Mouse (Mus musculus): ENCODE results near the gene Traf3. TPM values are rescaled to one million over a fixed set of nuclear protein-coding genes. Genes with fewer than 3 reads are reported as not detected.

Traf3 gene
- polyA plus RNA-seq, 1 experiment = 43.8 TPM

- no peak for TF ChIP-seq POLR2A (IDR thresholded peaks at IDR 0.05; ENCODE audit: borderline replicate concordance, extremely low read depth, insufficient read depth, insufficient read length, poor library complexity, severe bottlenecking)
- no peak for TF ChIP-seq CTCF (IDR thresholded peaks at IDR 0.05; ENCODE audit: borderline replicate concordance, extremely low read depth, insufficient read depth, insufficient read length)
- no peak for DNase-seq (ENCODE audit: low read depth)
Measured at GRCm38 (mm10) chr12:111270629-111271277, 104.6 kb downstream of the Traf3 start, which contains the start of gene Amn. TSS of gene Amn (plus strand) at chr12:111271095.

DNA sequence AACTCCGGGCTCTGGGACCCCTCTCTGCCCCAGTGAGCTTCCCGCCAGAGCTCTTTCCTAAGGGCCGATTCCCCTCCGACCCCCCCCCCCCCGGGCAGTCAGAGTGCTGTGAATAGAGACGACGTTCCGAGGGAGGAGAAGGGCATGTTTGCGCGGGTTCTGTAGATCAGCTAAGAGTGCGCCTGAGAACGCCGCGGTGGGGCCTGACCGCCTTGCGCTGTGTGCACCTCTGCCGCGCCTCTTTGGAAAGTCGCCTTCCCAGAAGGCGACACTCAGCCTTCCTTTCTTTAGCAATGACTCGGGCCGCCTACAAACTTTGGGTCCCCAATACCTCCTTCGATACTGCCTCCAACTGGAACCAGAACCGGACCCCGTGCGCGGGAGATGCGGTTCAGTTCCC, 105.2 kb downstream of the Traf3 start:
- no peak for TF ChIP-seq POLR2A (IDR thresholded peaks at IDR 0.05; ENCODE audit: borderline replicate concordance, extremely low read depth, insufficient read depth, insufficient read length, poor library complexity, severe bottlenecking)
- TF ChIP-seq CTCF (IDR thresholded peaks at IDR 0.05; ENCODE audit: borderline replicate concordance, extremely low read depth, insufficient read depth, insufficient read length) = no peak
- no peak for DNase-seq (ENCODE audit: low read depth)

- TF ChIP-seq CTCF (IDR thresholded peaks at IDR 0.05; ENCODE audit: borderline replicate concordance, extremely low read depth, insufficient read depth, insufficient read length) (no peak), POLR2A (IDR thresholded peaks at IDR 0.05; ENCODE audit: borderline replicate concordance, extremely low read depth, insufficient read depth, insufficient read length, poor library complexity, severe bottlenecking) (no peak)
- no peak for DNase-seq (ENCODE audit: low read depth)
Measured at GRCm38 (mm10) chr12:111271966-111272365, 105.8 kb downstream of the Traf3 start.

DNA sequence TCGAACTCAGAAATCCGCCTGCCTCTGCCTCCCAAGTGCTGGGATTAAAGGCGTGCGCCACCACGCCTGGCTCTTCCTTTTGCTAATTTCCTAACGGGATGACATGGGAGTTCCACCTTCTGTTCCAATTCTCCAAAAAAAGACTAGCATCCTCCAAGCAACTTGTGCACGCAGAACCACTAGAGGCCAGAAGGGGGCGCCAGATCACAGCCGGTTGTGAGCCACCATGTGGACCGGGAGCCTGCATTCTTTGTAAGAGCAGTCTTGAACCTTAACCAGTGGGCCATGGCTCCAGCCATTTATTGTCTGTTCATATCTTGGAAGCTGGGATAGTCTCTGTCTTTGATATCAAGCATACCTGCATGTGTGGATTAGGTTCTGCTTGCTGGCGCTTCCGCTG, 106.2 kb downstream of the Traf3 start:
- DNase-seq (ENCODE audit: low read depth) = peak; percentile 85
- TF ChIP-seq CTCF (IDR thresholded peaks at IDR 0.05; ENCODE audit: borderline replicate concordance, extremely low read depth, insufficient read depth, insufficient read length) = peak; percentile 92
- TF ChIP-seq POLR2A (IDR thresholded peaks at IDR 0.05; ENCODE audit: borderline replicate concordance, extremely low read depth, insufficient read depth, insufficient read length, poor library complexity, severe bottlenecking) = no peak

GRCm38 (mm10) chr12:111274006-111274405, 107.8 kb downstream of the Traf3 start:
- TF ChIP-seq CTCF (IDR thresholded peaks at IDR 0.05; ENCODE audit: borderline replicate concordance, extremely low read depth, insufficient read depth, insufficient read length) (no peak), POLR2A (IDR thresholded peaks at IDR 0.05; ENCODE audit: borderline replicate concordance, extremely low read depth, insufficient read depth, insufficient read length, poor library complexity, severe bottlenecking) (no peak)
- DNase-seq (ENCODE audit: low read depth) = no peak

DNA sequence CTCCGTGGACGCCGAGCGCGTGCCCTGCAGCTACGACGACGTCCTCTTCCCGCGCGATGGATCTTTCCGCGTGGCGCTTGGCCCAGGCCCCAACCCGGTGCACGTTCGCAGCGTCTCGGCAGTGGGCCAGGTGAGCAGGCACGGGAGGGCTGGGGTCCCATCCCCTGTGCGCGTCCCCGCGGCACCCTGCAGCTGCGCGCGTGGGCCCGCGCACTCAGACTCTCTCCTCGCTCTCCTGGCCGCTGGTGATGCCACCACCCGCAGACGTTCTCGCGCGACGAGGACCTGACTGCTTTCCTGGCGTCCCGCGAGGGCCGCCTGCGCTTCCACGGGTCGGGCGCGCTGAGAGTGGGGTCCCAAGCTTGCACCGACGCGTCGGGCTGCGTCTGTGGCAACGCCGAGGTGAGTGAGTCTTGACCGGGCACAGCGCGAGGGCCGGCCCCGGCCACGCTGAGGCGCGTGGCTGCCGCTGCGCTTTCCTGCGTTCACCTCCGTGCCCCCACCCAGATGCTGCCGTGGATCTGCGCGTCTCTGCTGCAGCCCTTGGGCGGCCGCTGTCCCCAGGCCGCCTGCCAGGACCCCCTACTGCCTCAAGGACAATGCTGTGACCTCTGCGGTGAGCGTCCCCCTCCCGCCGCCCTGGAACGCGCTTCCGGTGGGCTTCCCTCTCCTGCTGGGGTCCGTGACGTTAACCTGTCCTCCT, 108.4 kb downstream of the Traf3 start:
- no peak for DNase-seq (ENCODE audit: low read depth)
- no peak for TF ChIP-seq POLR2A (IDR thresholded peaks at IDR 0.05; ENCODE audit: borderline replicate concordance, extremely low read depth, insufficient read depth, insufficient read length, poor library complexity, severe bottlenecking)
- no peak for TF ChIP-seq CTCF (IDR thresholded peaks at IDR 0.05; ENCODE audit: borderline replicate concordance, extremely low read depth, insufficient read depth, insufficient read length)

DNA sequence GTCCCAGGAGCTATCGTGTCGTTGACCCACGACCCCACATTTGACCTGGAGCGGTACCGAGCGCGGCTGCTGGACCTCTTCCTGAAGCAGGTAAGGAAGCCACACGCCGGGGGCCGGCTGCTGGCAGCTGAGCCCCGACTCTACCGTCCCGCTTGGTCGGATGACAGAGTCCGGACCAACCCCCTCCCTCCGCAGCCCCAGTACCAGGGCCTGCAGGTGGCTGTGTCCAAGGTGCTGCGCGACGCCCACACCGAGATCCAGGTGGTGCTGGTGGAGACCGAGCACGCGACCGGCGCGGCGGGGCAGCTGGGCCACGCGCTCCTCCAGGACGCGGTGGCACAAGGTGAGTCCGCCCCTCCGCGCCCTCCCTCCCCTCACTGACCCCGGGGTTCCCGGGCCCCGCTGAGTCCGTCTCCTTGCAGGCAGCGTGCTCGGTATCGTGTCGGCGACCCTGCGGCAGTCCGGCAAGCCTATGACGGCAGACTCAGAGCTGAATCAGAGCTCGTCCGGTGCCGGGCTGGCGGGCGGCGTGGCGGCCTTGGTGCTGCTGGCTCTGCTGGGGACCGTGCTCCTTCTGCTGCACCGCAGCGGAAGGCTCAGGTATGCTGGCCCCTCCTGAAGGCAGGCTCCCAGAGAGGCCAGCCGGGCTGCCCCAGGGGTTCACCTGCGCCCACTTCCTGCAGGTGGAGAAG, 109.1 kb downstream of the Traf3 start:
- DNase-seq (ENCODE audit: low read depth) = no peak

GRCm38 (mm10) chr12:111276371-111276770, 110.2 kb downstream of the Traf3 start:
- no peak for TF ChIP-seq POLR2A (IDR thresholded peaks at IDR 0.05; ENCODE audit: borderline replicate concordance, extremely low read depth, insufficient read depth, insufficient read length, poor library complexity, severe bottlenecking)
- no peak for TF ChIP-seq CTCF (IDR thresholded peaks at IDR 0.05; ENCODE audit: borderline replicate concordance, extremely low read depth, insufficient read depth, insufficient read length)
- DNase-seq (ENCODE audit: low read depth) = no peak

More for the DNA sequence above, 109.1 kb downstream of the Traf3 start:
- no peak for TF ChIP-seq POLR2A (IDR thresholded peaks at IDR 0.05; ENCODE audit: borderline replicate concordance, extremely low read depth, insufficient read depth, insufficient read length, poor library complexity, severe bottlenecking)
- no peak for TF ChIP-seq CTCF (IDR thresholded peaks at IDR 0.05; ENCODE audit: borderline replicate concordance, extremely low read depth, insufficient read depth, insufficient read length)

DNA sequence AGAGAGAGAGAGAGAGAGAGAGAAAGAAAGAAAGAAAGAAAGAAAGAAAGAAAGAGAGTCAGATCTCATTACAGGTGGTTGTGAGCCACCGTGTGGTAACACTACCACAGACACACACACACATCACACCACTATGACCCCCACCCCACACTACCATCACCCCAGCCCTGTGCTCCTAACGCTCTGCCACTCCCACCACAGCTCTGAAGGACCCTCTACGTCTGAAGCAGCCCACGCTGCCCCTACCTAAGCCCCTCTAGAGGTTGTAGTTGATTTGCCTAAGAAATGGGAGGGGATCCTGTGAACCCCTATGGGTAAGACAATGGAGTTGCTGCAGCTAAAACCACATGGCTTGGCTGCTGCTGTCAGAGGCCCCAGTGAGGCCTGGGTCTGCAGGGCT, 117.4 kb downstream of the Traf3 start:
- TF ChIP-seq CTCF (IDR thresholded peaks at IDR 0.05; ENCODE audit: borderline replicate concordance, extremely low read depth, insufficient read depth, insufficient read length) = no peak
- TF ChIP-seq POLR2A (IDR thresholded peaks at IDR 0.05; ENCODE audit: borderline replicate concordance, extremely low read depth, insufficient read depth, insufficient read length, poor library complexity, severe bottlenecking) = no peak
- DNase-seq (ENCODE audit: low read depth) = no peak

DNA sequence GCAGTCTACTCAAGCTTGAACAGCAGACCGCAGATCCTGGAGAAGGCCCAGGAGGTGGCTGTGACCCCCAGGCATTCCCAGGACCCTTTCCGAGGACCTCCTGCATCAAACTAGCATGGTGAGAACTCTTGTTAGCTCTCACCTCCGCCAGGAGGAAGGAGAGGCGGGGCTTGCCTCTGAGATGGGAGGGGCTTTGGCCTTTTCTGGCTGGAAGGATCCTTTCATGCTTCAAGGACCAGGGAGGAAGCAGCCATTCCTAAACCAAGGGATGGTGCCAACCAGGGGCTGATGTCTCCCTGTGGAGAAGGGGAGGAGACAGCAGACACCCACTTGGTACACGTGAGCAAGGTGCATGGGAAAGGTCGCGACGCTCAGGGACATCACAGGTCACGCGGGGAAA, 118.4 kb downstream of the Traf3 start:
- TF ChIP-seq CTCF (IDR thresholded peaks at IDR 0.05; ENCODE audit: borderline replicate concordance, extremely low read depth, insufficient read depth, insufficient read length) = no peak
- no peak for TF ChIP-seq POLR2A (IDR thresholded peaks at IDR 0.05; ENCODE audit: borderline replicate concordance, extremely low read depth, insufficient read depth, insufficient read length, poor library complexity, severe bottlenecking)
- no peak for DNase-seq (ENCODE audit: low read depth)

DNA sequence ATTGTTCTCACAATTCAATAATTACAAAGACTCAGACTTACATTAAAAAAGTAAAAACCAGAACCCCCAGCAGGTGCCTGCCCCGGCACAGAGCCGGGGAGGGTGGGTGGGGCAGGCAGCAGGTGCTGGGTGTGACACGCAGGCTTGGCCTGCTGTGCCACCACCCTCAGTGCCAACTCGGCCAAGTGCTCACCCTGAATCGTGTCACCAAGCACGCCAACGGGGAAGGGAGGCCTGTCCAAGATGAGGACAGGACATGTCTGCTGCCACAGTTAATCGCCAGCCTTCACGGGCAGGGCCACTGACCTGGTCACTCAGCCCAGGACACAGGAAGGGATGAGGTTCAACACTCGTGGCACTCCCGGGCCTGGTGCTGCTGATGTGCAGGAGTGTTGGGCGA, 126.9 kb downstream of the Traf3 start:
- DNase-seq (ENCODE audit: low read depth) = no peak
- TF ChIP-seq CTCF (IDR thresholded peaks at IDR 0.05; ENCODE audit: borderline replicate concordance, extremely low read depth, insufficient read depth, insufficient read length) = no peak
- TF ChIP-seq POLR2A (IDR thresholded peaks at IDR 0.05; ENCODE audit: borderline replicate concordance, extremely low read depth, insufficient read depth, insufficient read length, poor library complexity, severe bottlenecking) = no peak
